In the genomic region with DNA sequence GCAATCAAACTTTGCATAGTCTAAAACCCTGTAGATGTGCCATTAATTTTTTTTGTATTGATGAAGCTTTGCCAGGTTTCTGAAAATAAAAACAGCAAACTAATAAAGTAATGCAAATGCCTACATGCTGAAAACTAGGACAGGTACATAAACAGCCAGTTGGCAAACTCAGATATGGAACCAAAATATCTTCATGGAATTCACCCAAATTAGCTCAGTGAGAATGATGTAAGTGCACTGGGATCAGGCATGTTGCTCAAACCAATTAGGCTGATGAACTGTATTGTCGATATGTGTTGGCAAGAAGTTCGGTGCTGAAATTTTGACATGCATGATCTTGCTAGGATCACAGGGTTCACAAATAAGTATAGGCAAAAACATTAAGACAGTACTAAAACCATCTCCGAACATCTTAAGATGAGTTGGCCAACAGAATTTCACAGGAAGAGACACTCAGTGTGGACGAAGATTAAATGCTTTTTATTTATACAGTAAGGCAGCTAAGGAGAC, we compare ENCODE assay signal across 28 mouse cellular contexts.
DNase-seq lines count a peak whose midpoint lies in the region; ATAC-seq and TF ChIP-seq lines count a peak whose summit lies in the region.
"Had no signal": no experiment of that assay in that cellular context is flagged by ENCODE, and none has a peak within 500 bp of the region (broad histone marks: within the 10 kb centered on the region; RNA-seq: fewer than 3 reads in every experiment).

No protein-coding gene starts in this region.

- no peak overlapping the region for H3K9ac ChIP-seq in kidney, embryonic 15.5 days
- H3K9ac ChIP-seq: embryonic facial prominence, embryonic 12.5 days; heart, embryonic 13.5 days; hindbrain, embryonic 15.5 days; limb, embryonic 12.5 days; liver, postnatal 0 days; midbrain, embryonic 15.5 days; stomach, embryonic 15.5 days had no signal

- H3K9me3 ChIP-seq in kidney, embryonic 15.5 days (replicated peaks) = no peaks in the 10 kb centered on the region
- H3K9me3 ChIP-seq: embryonic facial prominence, embryonic 12.5 days; hindbrain, embryonic 10.5 days; hindbrain, embryonic 15.5 days; midbrain, embryonic 15.5 days; stomach, embryonic 15.5 days had no signal

- ATAC-seq in kidney, embryonic 15.5 days (replicated peaks; ENCODE audit: low FRiP score) = no peak
- ATAC-seq: inflammation-experienced regulatory T-cells, adult 6 months; liver, postnatal 0 days; midbrain, embryonic 15.5 days had no signal

- H3K4me1 ChIP-seq in kidney, embryonic 15.5 days = no peaks in the 10 kb centered on the region
- H3K4me1 ChIP-seq: embryonic facial prominence, embryonic 12.5 days; hindbrain, embryonic 10.5 days; hindbrain, embryonic 15.5 days; limb, embryonic 12.5 days; midbrain, embryonic 10.5 days; midbrain, embryonic 15.5 days; stomach, embryonic 15.5 days had no signal

- no peaks in the 10 kb centered on the region for H3K27me3 ChIP-seq in kidney, embryonic 15.5 days
- H3K27me3 ChIP-seq: CH12.LX; embryonic facial prominence, embryonic 12.5 days; heart, embryonic 13.5 days; hindbrain, embryonic 15.5 days; limb, embryonic 12.5 days; midbrain, embryonic 15.5 days; stomach, embryonic 15.5 days had no signal

- intact Hi-C loops in gastrocnemius, adult 2 months (cut with DNase I) = no loop called here

- WGBS in kidney, embryonic 15.5 days = 88% methylated on average over 4 of the region's 4 CpGs

- no peak overlapping the region for H3K4me2 ChIP-seq in kidney, embryonic 15.5 days
- H3K4me2 ChIP-seq: embryonic facial prominence, embryonic 12.5 days; heart, embryonic 13.5 days; hindbrain, embryonic 15.5 days; limb, embryonic 12.5 days; liver, embryonic 11.5 days; midbrain, embryonic 15.5 days; stomach, embryonic 15.5 days had no signal

- H3K4me3 ChIP-seq in gastrocnemius, adult 2 months = no peak overlapping the region
- H3K4me3 ChIP-seq in kidney, embryonic 15.5 days (replicated peaks) = no peak overlapping the region
- H3K4me3 ChIP-seq: embryonic facial prominence, embryonic 12.5 days; heart, embryonic 13.5 days; hindbrain, embryonic 10.5 days; hindbrain, embryonic 15.5 days; limb, embryonic 12.5 days; midbrain, embryonic 10.5 days; midbrain, embryonic 15.5 days; stomach, embryonic 15.5 days had no signal

- no peaks in the 10 kb centered on the region for H3K36me3 ChIP-seq in kidney, embryonic 15.5 days
- H3K36me3 ChIP-seq: embryonic facial prominence, embryonic 12.5 days; heart, embryonic 13.5 days; hindbrain, embryonic 10.5 days; hindbrain, embryonic 15.5 days; limb, embryonic 12.5 days; midbrain, embryonic 10.5 days; midbrain, embryonic 15.5 days; stomach, embryonic 15.5 days had no signal

- peak overlapping the region; percentile 49 for H3K27ac ChIP-seq in gastrocnemius, adult 2 months
- H3K27ac ChIP-seq in kidney, embryonic 15.5 days = no peak overlapping the region
- H3K27ac ChIP-seq: embryonic facial prominence, embryonic 12.5 days; heart, embryonic 13.5 days; hindbrain, embryonic 10.5 days; hindbrain, embryonic 15.5 days; limb, embryonic 12.5 days; midbrain, embryonic 10.5 days; midbrain, embryonic 15.5 days; stomach, embryonic 15.5 days had no signal

- no peak for TF ChIP-seq CTCF in gastrocnemius, adult 2 months (IDR thresholded peaks at IDR 0.05)

- peak; percentile 5 to 22 for DNase-seq in cerebellum, adult 18-20 months
- DNase-seq in cerebellum, adult 11 months = no peak
- DNase-seq in gastrocnemius, adult 2 months = no peak
- no peak for DNase-seq in gastrocnemius, postnatal 4 days (ENCODE audit: low spot score in 2 of 2)
- peak; percentile 38 for DNase-seq in NIH3T3 (ENCODE audit: low read depth)
- DNase-seq in fat pad, adult 2 months (ENCODE audit: extremely low read depth, low read depth, low spot score) = peak; percentile 74
- no peak for DNase-seq in neural tube, embryonic 10.5 days (ENCODE audit: extremely low spot score, low spot score)
- DNase-seq: adrenal gland, postnatal 10 days; embryo, embryonic 11 days; gastrocnemius, postnatal 14 days; heart, postnatal 10 days; kidney, adult 11 months; kidney, postnatal 25 days; liver, postnatal 0 days; right cerebral cortex, postnatal 25 days; thymus, postnatal 25 days had no signal

Comparison
In these comparisons a context has a peak if more than half of its experiments do, and no peak if none do; other contexts are left out.
1. DNase-seq: peak in cerebellum, adult 18-20 months (2 of 2), NIH3T3 (single experiment) and fat pad, adult 2 months (single experiment); none in cerebellum, adult 11 months (single experiment), gastrocnemius, adult 2 months (single experiment), gastrocnemius, postnatal 4 days (0 of 2) and neural tube, embryonic 10.5 days (single experiment).